Mouse (Mus musculus) midbrain, embryonic 15.5 days (tissue): Measurements from ENCODE around the gene Adamts2. TPM values are rescaled to one million over a fixed set of nuclear protein-coding genes. Genes with fewer than 3 reads are reported as not detected.
A peak's percentile ranks its signal among the peaks of the same experiment; 100 is the strongest.

Source experiments
- ATAC-seq: fragments of 200-750 bp; cut with Nextera tagmentation; replicated peaks from 2 replicates; pipeline ENCODE4 v1.8.0; 2017; ENCODE audit warnings: moderate TSS enrichment
- H3K27ac ChIP-seq: fragments of 300-500 bp; sonication (generic); 2 replicates; pipeline ENCODE4 v1.5.1; 2015; ENCODE audit warnings: mild to moderate bottlenecking, inconsistent platforms
- H3K27me3 ChIP-seq: fragments of 300-500 bp; sonication (generic); replicated peaks from 2 replicates; pipeline ENCODE4 v1.6.1; 2015; ENCODE audit warnings: inconsistent platforms
- H3K36me3 ChIP-seq: fragments of 300-500 bp; sonication (generic); replicated peaks from 2 replicates; pipeline ENCODE4 v1.6.1; 2015; ENCODE audit warnings: inconsistent platforms
- H3K4me1 ChIP-seq: fragments of 300-500 bp; sonication (generic); 2 replicates; pipeline ENCODE4 v1.6.1; 2015; ENCODE audit warnings: inconsistent platforms
- H3K4me2 ChIP-seq: fragments of 300-500 bp; sonication (generic); 2 replicates; pipeline ENCODE4 v1.6.1; 2015; ENCODE audit warnings: inconsistent platforms, mild to moderate bottlenecking, moderate library complexity
- H3K4me3 ChIP-seq: fragments of 300-500 bp; sonication (generic); 2 replicates; pipeline ENCODE4 v1.5.1; 2015; ENCODE audit warnings: mild to moderate bottlenecking, inconsistent platforms
- H3K9ac ChIP-seq: fragments of 300-500 bp; sonication (generic); 2 replicates; pipeline ENCODE4 v1.6.1; 2015; ENCODE audit warnings: mild to moderate bottlenecking, inconsistent platforms
- H3K9me3 ChIP-seq: fragments of 300-500 bp; sonication (generic); 2 replicates; pipeline ENCODE4 v1.6.1; 2016; ENCODE audit warnings: inconsistent platforms
- WGBS: fragments of 180-500 bp; shearing (Covaris S2); methylation state at CpG from one replicate; pipeline ENCODE4 v1.1.7; 2015; ENCODE audit warnings: mixed read lengths; 5-methylcytosine and 5-hydroxymethylcytosine counted together
- polyA plus RNA-seq: library from polyadenylated mRNA; unstranded; fragments of >200 nt; fragmentation: Nextera tagmentation; extraction: Ambion mirVana; gene quantifications from 2 replicates; pipeline ENCODE4 v1.2.1, GENCODE M21; 2015

The Adamts2 gene
- polyA plus RNA-seq, 1 experiment from 2014 or later = 5.0 TPM

DNA sequence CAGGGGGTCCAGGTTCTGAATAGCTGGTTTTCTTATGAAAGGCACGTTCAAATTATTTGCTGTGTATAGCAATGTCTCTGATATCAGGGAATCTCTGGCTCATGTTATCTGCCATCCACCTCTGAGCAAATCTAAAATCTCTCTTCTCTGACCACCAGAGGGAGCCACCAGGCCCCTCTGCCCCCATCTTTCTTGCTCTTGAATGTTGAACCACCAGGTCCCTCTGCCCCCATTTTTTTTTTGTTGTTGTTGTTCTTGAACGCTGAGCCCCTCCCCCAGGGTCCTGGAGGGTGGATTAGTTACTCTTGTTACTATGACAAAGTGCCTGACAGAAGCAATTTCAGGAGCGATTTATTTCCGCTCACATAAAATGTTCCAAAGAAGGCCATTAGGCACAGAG is 155.9 kb downstream of the Adamts2 start:
- ATAC-seq = no peak

DNA sequence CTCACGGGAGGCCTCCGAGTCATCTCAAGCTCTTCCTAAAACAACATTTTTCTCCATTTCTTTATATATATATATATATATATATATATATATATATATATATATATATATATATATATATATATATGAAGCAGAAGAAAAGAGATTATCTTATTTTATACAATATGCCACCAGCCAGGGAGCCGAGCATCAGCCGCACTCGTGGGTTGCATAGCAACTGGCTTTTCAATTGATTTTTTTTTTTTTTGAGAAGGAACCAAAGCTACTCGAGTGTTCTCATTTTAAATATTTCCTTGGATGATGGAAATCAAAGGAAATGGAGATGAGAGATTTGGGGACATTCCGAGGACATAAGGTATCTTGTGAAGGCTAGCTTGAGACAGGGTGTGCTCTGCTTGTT is 164.6 kb downstream of the Adamts2 start:
- no peak overlapping the region for H3K27ac ChIP-seq
- no peak overlapping the region for H3K4me3 ChIP-seq
- WGBS = 72% methylated on average over 7 of the region's 7 CpGs
- no peaks in the 10 kb centered on the region for H3K9me3 ChIP-seq
- peaks cover 5% of the 10 kb centered on the region for H3K4me1 ChIP-seq
- no peaks in the 10 kb centered on the region for H3K27me3 ChIP-seq
- no peak for ATAC-seq
- H3K36me3 ChIP-seq = no peaks in the 10 kb centered on the region
- H3K4me2 ChIP-seq = no peak overlapping the region
- H3K9ac ChIP-seq = no peak overlapping the region

More for the DNA sequence above, 155.9 kb downstream of the Adamts2 start:
- H3K9ac ChIP-seq = no peak overlapping the region
- H3K36me3 ChIP-seq = no peaks in the 10 kb centered on the region
- no peaks in the 10 kb centered on the region for H3K27me3 ChIP-seq
- WGBS = 52% methylated on average over 4 of the region's 4 CpGs
- H3K4me3 ChIP-seq = no peak overlapping the region
- H3K9me3 ChIP-seq = no peaks in the 10 kb centered on the region
- H3K27ac ChIP-seq = no peak overlapping the region
- H3K4me1 ChIP-seq = no peaks in the 10 kb centered on the region
- no peak overlapping the region for H3K4me2 ChIP-seq

DNA sequence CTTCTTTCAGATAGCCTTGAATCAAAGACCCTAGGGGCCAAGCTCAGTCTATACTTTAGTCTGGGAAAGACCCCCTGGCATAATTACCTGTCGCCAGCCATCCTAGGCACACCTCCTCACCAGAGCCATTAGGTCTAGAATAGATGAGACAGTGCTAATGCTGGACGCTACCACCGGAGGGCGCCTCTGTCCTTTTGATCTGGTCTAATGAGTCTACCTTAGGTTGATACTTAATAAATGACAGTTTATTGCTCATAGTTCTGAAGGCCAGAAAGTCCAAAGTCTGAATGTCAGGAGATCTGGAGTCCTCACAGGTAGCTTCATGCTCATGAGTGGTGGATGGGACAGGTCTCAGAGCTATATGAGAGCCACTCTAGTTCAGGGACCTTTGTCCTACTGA is 165.2 kb downstream of the Adamts2 start:
- Histone ChIP-seq H3K4me3 (no peak overlapping the region), H3K27me3 (no peaks in the 10 kb centered on the region), H3K4me2 (no peak overlapping the region), H3K4me1 (peaks cover 5% of the 10 kb centered on the region), H3K27ac (no peak overlapping the region), H3K36me3 (no peaks in the 10 kb centered on the region), H3K9ac (no peak overlapping the region), H3K9me3 (no peaks in the 10 kb centered on the region)
- no peak for ATAC-seq
- 22% methylated on average over 4 of the region's 4 CpGs for WGBS

DNA sequence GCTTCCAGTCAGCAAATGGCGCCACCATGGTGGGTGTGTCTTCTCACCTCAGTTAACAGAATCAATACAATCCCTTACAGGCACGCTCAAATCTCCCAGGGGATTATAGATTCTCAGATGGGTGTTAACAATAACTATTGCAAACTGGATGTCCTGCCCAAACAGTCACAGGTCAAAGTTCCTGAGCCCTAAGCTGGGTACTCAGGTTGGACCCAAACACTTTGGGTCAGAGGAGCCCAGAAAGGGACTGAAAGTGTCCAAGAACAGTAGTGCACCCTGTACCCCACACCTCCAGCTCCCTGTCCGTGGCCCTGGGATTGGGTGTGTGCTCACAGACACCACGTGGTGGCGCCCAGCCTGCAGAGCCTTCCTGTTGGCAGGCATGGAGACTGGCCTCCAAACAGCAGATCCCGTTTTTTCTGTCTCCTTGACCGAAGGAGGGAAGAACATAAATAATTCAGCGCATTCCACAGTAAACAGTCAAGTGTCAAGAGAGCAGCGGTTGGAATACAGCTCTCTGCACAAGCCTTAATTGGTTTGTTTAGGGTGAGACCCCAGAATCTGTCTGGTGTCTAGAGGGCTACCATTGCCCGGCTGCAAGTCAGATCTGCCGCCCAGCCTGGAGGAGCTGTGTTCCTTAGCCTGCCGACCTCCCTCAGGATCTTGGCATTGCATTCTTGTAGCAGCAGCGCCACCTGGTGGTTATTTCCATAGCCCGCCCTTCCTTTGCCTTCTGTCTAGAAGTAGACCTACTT is 167.3 kb downstream of the Adamts2 start:
- Histone ChIP-seq H3K9ac (no peak overlapping the region), H3K27ac (peak overlapping the region; percentile 43; the same call in 1 of the 2 replicates), H3K36me3 (no peaks in the 10 kb centered on the region), H3K4me3 (peak overlapping the region; percentile 25), H3K27me3 (no peaks in the 10 kb centered on the region), H3K9me3 (no peaks in the 10 kb centered on the region), H3K4me2 (peak overlapping the region; percentile 48), H3K4me1 (peaks cover 5% of the 10 kb centered on the region)
- 9% methylated on average over 14 of the region's 14 CpGs for WGBS
- peak; percentile 89 for ATAC-seq

DNA sequence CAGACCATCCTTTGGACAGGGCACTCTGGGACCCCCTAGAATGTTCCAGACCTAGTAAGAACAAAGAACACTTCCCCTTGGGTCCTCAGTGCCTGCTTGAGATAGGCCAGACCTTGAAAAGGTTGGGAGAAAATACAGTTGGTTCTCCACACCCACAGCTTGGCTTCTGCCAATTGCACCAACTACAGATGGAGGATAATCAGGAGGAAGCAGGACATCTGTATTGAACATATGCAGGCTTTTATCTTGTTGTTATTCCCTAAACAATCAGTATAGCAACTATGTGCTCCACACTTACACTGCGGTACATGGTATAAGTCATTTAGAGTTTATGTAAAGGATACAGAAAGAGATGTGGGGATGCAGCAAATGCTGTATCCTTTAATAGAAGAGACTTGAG is 169.1 kb downstream of the Adamts2 start:
- H3K9me3 ChIP-seq = no peaks in the 10 kb centered on the region
- no peaks in the 10 kb centered on the region for H3K36me3 ChIP-seq
- H3K27me3 ChIP-seq = no peaks in the 10 kb centered on the region
- H3K4me3 ChIP-seq = no peak overlapping the region
- peaks cover 5% of the 10 kb centered on the region for H3K4me1 ChIP-seq
- H3K27ac ChIP-seq = no peak overlapping the region
- WGBS = 98% methylated on average over 1 of the region's 1 CpGs
- no peak overlapping the region for H3K9ac ChIP-seq
- no peak for ATAC-seq
- H3K4me2 ChIP-seq = no peak overlapping the region

DNA sequence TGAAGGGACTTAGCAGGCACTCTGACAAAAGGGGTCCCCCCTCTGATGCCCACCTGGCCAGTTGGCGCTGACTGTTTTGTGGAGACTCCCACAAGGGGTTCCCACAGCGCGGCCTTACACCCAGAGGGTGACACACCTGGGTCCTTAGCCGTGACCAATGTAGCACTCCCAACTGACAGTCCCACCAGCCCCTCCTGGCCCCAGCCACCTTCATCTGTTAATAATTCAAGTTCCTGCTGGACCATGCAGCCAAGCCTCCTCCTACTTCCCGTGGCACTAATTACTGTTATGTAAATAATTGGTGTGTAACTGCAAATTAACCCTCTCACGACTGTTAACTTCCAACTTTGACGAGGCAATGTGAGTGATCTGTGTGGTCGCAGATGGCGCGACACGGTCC is 195.8 kb downstream of the Adamts2 start:
- 81% methylated on average over 11 of the region's 11 CpGs for WGBS
- no peak overlapping the region for H3K4me2 ChIP-seq
- no peaks in the 10 kb centered on the region for H3K27me3 ChIP-seq
- no peaks in the 10 kb centered on the region for H3K4me1 ChIP-seq
- no peak overlapping the region for H3K27ac ChIP-seq
- no peaks in the 10 kb centered on the region for H3K9me3 ChIP-seq
- no peak overlapping the region for H3K9ac ChIP-seq
- ATAC-seq = no peak
- no peak overlapping the region for H3K4me3 ChIP-seq
- no peaks in the 10 kb centered on the region for H3K36me3 ChIP-seq

DNA sequence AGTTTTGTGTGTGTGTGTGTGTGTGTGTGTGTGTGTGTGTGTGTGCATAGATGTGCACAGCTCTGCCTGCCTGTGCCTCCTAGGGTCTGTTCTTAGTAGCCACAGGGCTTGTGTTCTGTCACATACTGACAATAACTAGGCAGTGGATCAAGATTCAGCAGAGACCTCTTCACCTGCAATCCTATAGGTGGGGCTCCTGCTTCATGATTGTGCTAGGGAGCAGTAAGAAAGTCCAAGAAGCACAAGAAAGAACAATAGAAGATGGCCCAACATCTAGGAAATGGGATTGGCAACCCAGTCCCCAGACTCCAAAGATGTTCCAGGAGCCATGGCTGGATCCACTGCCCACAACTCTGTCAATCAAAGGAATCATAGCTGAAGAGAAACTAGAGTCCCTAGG is 197.0 kb downstream of the Adamts2 start:
- Histone ChIP-seq H3K4me3 (no peak overlapping the region), H3K9me3 (no peaks in the 10 kb centered on the region)

DNA sequence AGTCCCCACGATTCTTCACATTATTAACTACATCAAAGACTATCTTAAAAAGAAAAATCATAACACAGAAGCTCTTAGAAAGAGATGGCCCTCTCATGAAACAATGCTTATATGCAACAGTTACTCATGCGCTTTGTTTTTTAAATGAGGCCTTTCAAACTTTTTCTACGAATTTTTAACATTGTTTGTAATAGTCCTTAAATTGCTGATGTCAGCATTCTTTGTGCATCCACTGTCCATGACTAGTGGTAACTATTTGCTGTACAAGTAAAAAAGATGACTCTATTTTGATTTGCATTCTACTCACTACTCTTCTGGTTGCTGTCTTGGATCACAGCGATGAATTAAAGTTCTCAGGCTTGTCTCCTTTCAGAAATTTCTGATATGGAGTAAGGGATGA is 212.3 kb downstream of the Adamts2 start:
- Histone ChIP-seq H3K4me3 (no peak overlapping the region), H3K27me3 (no peaks in the 10 kb centered on the region), H3K4me1 (no peaks in the 10 kb centered on the region), H3K27ac (no peak overlapping the region), H3K9me3 (peaks cover 38% of the 10 kb centered on the region), H3K36me3 (peaks cover 93% of the 10 kb centered on the region), H3K4me2 (no peak overlapping the region), H3K9ac (no peak overlapping the region)
- WGBS = 96% methylated on average over 4 of the region's 4 CpGs
- no peak for ATAC-seq

More for the DNA sequence above, 197.0 kb downstream of the Adamts2 start:
- no peaks in the 10 kb centered on the region for H3K27me3 ChIP-seq
- no peak overlapping the region for H3K27ac ChIP-seq
- H3K4me1 ChIP-seq = no peaks in the 10 kb centered on the region
- ATAC-seq = no peak
- no peak overlapping the region for H3K9ac ChIP-seq
- no peaks in the 10 kb centered on the region for H3K36me3 ChIP-seq
- H3K4me2 ChIP-seq = no peak overlapping the region

DNA sequence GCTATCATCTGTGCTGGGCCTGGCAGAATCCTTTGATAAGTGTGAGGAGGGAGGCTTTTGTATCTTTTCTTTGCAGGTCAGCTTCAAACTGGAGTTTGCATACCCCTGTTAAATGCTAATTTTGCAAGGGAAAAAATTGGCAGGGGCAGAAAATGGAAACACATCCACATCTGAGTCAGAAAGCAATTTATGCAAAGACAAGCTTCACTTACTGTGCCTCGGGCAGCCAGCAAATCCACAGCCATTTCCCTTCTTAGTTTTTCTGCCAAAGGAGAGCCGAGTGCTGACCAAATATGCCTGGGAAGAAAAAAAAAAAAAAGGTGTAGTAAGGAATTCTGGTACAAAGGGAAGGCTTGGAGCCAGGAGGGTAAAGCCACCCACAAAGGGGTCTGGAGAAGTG is 224.3 kb downstream of the Adamts2 start:
- peaks cover 36% of the 10 kb centered on the region for H3K36me3 ChIP-seq
- no peak for ATAC-seq
- peaks cover 16% of the 10 kb centered on the region for H3K4me1 ChIP-seq
- H3K4me3 ChIP-seq = peak overlapping the region; percentile 84
- peak overlapping the region; percentile 67 for H3K4me2 ChIP-seq
- WGBS = 42% methylated on average over 2 of the region's 2 CpGs
- no peaks in the 10 kb centered on the region for H3K27me3 ChIP-seq
- peak overlapping the region; percentile 87; the same call in 1 of the 2 replicates for H3K9ac ChIP-seq
- no peaks in the 10 kb centered on the region for H3K9me3 ChIP-seq
- no peak overlapping the region for H3K27ac ChIP-seq

DNA sequence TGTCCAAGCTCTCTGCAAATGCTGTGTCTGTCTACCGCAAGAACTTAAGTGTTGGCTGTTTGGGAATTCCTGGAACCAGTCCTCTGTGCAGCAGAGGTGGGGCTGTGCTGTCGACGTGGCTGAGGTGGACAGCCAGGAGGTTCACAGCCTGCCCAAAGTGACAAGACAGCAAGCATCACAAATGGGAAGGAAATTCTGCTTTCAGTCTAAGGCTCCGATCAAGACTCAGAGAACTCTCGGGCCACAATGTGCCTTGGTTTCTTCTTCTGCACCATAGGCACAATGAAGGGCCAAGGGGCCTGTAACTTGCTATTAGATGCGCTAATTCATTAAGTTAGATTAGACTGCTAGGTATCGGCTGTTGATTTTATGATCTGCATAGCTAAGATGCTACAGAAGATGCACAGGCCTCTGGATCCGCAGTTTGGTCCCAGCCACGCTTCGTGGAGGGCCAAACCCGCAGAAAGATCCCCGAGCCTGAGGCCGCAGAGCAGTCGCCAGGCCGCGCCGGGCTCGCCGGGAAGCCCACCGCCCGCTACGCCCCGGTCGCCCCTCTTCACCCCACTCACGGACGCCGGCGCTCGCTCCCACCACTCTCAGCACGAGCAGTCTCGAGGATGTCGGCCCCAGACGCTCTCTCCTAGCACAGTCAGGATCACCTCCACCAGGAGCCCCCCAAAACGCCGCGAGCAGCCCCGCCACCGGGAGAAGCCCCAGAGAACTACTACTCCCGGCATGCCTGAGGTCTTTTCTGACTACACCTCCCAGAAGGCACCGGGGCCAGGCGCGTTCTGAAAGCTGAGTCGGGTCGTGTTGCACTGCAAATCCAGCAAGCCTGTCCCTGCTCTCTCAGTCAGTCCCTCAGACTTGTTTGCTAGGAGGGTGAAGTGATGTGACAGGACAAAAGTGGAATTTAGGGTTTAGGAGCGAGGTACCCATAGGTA is 225.4 kb downstream of the Adamts2 start, which contains the start of gene Zfp354c:
TSS of gene Zfp354c (minus strand) at position 715 of the 944 bp plus-strand sequence.
- Histone ChIP-seq H3K36me3 (peaks cover 28% of the 10 kb centered on the region), H3K27ac (peak within 1 kb of the TSS; percentile 82), H3K4me2 (peak within 1 kb of the TSS; percentile 67), H3K4me3 (peak within 1 kb of the TSS; percentile 84), H3K27me3 (no peaks in the 10 kb centered on the region), H3K9ac (peak within 1 kb of the TSS; percentile 87), H3K4me1 (peaks cover 16% of the 10 kb centered on the region), H3K9me3 (no peaks in the 10 kb centered on the region)
- peak; percentile 98 for ATAC-seq
- WGBS = under 1% methylated on average over 45 of the region's 45 CpGs

DNA sequence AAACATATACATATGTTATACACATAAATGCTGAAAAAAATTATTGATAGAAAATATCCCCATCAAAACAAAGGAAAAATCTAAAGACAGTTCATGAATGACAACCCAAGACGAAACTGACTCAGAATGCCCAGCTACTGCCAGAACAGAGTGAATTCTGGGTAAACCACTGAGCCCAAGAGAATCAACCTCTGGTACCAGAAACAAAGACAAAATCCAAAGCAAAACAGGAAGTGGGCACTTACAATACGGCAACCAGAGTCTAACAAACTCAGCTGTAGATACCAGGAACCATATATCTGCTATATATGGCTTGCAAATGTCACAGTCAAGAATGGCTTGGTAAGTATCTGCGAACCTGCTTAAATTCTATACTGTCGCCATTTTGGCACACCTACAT is 233.8 kb downstream of the Adamts2 start:
- no peak for ATAC-seq
- H3K9me3 ChIP-seq = no peaks in the 10 kb centered on the region
- peaks cover 7% of the 10 kb centered on the region for H3K4me1 ChIP-seq
- H3K36me3 ChIP-seq = peaks cover 13% of the 10 kb centered on the region
- no peak overlapping the region for H3K4me2 ChIP-seq
- no peaks in the 10 kb centered on the region for H3K27me3 ChIP-seq
- H3K9ac ChIP-seq = no peak overlapping the region
- no peak overlapping the region for H3K27ac ChIP-seq
- no peak overlapping the region for H3K4me3 ChIP-seq
- WGBS = 92% methylated on average over 4 of the region's 4 CpGs

DNA sequence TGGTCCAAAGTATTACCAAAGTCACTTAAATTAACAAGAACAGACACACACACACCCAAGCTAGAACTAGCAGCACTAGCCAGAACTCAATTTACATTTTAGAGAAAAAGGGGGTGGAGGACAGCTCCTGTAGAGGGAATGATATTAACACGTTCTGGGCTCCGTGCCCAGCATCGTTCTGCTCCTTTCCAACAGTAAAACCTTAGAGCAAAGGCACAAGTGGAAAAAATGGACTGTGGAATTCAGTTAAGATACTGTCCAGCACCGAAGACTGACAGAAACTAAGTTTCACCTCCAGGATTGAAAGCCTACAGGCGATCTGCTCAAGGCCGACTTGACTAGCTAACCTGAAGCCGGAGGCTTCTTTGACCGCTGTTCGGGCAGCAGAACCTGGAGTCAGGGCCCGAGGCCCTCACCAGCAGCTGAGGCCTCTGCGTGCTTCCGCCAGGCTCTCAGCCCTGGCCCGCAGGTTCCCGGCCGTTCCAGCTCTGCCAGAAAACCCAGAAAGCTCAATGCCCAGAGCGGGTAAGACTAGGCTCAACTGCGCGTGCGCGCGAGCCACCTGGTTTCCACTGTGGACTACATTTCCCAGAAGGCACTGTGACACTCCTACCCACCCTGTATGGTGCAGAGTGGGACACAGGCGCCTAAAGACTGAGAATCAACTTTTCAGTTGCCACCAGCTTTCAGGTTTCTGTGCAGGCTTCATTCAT is 239.3 kb downstream of the Adamts2 start, which contains the start of gene Zfp879:
TSS of gene Zfp879 (minus strand) at position 530 of the 713 bp plus-strand sequence.
- H3K27me3 ChIP-seq = no peaks in the 10 kb centered on the region
- H3K9me3 ChIP-seq = no peaks in the 10 kb centered on the region
- H3K27ac ChIP-seq = peak within 1 kb of the TSS; percentile 67
- peak within 1 kb of the TSS; percentile 43 for H3K4me3 ChIP-seq
- peak within 1 kb of the TSS; percentile 55 for H3K4me2 ChIP-seq
- WGBS = 22% methylated on average over 22 of the region's 22 CpGs
- peaks cover 13% of the 10 kb centered on the region for H3K4me1 ChIP-seq
- H3K9ac ChIP-seq = peak within 1 kb of the TSS; percentile 53
- peak; percentile 98 for ATAC-seq
- H3K36me3 ChIP-seq = no peaks in the 10 kb centered on the region
